Mouse (Mus musculus) frontal cortex, postnatal 10 days (tissue): ENCODE measurements around the gene Nup210.
"Not testable (repeated sequence)": the region's sequence is repeated elsewhere in the genome, so short reads cannot be mapped to it uniquely, and the experiment has no call there.

Experiments
- DNase-seq, 2 experiments: peaks; one replicate each; pipeline ENCODE4 v3.0.0; 2022; ENCODE audit warnings: low spot score in 2 of 2, mixed read lengths in 1 of 2

Gene Nup210

GRCm38 (mm10) chr6:91104765-91105399 lies 11.7 kb downstream of the Nup210 start:
- DNase-seq = no peak

- not testable (repeated sequence) for DNase-seq
Observed at GRCm38 (mm10) chr6:91103421-91103820, 13.2 kb downstream of the Nup210 start.

- no peak for DNase-seq
Observed at GRCm38 (mm10) chr6:91100621-91101020, 16.0 kb downstream of the Nup210 start.

GRCm38 (mm10) chr6:91097879-91098278 lies 18.8 kb downstream of the Nup210 start:
- no peak for DNase-seq

DNA sequence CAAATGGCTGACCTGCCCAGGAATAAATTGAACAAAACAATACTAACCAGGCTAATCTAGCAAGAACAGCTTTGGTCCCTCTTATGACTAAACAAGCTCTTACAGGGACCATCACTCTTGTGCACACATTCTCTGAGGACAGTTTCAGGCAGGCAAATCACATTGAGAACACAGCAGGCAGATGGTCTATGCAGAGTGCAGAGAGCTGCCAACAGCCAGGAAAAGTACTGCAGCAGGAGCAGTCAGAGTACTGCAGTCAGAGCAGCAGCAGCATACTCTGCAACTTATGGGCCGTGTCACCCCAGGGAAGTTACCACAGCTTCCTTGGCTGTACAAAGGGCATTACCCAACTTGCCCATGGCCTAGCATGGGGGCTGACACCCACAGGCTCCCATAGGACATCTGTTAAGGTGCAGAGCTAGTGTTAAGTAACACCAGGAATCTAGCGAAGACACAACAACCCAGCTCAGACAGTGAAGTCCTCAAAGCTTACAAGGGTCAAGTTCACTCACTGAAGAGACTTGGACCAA lies 21.5 kb downstream of the Nup210 start:
- DNase-seq = no peak

GRCm38 (mm10) chr6:91092216-91092899 lies 24.3 kb downstream of the Nup210 start:
- no peak for DNase-seq

DNA sequence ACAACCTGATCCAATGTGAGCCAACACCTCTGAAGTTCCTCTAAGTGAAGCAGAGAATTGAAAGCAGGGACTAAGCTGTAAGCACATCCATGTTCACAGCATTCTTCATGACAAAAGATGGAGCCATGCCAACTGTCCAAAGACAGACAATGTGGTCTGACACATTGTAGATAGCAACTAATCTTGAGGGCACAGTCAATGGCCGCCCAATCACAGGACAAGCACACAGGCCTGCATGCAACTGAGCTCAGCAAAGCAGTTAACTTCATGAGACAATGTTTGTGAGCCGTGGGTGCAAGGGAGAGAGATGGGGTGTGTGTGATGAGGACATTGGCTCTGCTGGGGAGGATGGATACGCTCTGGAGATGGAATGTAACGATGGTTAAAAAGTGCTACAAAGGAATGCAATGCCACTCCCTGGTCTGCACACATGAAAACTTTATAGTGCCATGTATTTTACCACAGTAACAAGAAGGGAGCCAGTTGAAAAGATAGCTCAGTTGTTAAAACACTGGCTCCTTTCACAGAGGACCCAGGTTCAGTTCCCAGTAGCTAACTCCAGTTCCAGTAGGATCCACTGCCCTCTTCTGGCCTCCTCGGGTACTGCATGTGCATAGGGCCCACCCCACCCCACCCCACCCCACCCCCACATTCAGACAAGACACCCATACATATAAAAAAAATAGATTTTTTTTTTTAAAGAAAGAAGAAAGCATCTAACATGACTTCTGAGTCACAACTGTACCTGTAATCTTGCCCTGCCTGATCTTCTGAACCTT lies 31.3 kb downstream of the Nup210 start:
- no peak for DNase-seq

DNA sequence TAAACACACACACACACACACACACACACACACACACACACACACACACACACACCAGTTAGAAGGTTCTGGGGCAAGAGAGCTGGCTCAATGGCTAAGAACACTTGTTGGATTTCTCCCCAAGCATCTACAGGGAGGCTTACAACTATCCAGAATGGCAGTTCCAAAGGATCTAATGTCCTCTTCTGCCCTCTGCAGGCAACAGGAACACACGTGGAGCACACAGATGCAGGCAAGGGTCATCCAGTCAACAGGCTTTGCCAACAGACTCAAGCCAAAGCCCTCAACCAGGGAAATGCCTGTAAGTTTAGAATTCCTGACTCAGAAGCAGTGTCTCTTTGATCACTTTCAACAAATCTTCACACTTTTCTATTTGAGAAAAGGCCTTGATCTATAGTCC lies 36.6 kb downstream of the Nup210 start:
- no peak for DNase-seq

DNA sequence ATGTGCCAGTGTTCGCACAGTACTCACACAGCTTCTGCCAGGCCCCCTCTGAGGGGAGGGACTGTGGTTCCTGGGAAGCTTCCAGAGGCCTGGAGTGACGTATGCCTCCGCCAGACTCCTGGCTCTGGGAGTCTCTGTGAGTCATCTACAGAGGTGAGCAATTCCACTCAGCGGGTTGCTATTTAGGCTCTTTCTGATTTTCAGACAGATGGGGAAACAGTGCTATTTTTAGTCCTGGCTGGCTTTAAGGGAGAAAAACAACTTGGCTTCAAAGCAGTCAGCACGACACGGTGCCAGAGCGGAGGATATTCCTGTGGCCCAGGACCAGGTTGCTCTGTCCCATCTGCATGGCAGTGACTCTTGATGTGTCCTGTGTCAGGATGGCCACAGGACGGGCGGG lies 40.4 kb downstream of the Nup210 start:
- peak; percentile 69 to 81 for DNase-seq

DNA sequence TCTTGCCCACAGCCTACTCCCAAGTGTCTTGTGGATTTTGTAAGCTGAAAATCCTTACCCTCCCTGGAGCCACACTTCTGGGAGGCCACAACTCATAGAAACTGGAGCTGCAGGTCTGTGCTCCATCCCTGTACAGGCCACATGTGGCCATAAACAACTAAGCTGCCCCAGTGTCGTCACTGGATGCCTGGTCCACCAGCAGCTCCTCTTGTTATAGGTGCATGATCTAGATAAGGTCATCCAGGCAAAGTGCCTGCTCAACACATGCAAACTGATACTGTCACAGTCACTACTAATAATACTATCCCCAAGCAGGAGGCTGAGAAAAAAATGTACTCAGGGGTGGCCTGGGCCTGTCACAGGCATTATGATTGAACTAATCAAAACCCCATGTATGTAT lies 48.1 kb downstream of the Nup210 start:
- DNase-seq = no peak

GRCm38 (mm10) chr6:91067048-91067447 lies 49.6 kb downstream of the Nup210 start:
- DNase-seq = no peak

DNA sequence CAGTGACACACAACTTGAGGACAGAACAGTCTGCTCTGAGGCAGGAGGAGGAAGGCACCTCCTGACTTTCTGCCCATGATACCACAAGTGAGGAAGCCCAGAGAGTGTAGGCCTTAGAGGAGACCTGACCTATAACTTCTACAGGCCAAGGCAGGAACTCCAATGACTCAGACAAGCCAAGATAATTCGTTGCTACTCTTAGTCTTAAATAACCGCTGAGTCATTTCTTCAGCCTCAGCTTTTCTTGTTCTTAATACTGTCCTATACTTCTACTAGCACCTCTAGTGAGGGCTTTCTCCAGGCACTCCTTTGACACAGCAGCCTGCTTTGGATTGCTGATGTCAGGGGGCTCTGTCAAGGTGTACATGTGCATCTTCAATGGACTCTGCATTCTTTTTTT lies 55.3 kb downstream of the Nup210 start:
- DNase-seq = no peak

DNA sequence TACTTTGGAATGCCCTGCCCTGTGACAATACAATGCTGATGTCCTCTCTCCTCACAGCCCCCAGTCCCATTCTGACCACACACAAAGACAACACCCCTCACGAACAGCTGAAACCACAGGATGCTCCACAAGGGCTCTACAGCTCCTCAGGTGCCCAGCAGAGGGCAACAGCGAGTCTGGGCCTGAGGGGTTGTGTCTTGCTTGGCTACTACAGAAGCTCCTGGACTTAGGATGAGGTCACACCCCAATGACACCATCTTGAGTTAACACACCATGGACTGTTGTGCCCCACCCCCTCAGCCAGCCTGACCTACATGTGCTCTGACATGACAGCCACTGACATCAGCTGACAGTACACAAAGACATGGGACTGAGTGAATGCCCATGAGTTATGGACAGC lies 56.9 kb downstream of the Nup210 start:
- DNase-seq = no peak

DNA sequence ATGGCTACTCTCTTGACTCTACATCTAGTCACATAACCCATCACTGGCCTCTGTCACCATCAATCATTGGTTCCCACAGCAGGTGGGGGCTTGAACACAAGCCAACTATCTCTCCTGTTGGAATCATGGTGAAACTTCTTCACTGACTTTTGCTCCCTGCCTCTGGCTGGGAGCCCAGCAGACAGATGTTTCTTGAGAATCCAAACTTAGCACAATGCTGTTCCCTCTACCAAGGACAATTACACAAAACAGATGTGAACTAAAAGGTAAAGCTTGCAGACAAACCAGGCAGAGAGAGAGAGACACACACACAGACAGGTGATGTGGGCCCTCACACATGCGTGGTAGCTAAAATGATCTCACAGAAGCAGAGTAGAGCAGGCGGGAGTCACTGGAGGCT lies 58.6 kb downstream of the Nup210 start:
- no peak for DNase-seq

GRCm38 (mm10) chr6:91056348-91056747 lies 60.3 kb downstream of the Nup210 start:
- DNase-seq = no peak

- no peak for DNase-seq
Observed at GRCm38 (mm10) chr6:91052572-91052971, 64.1 kb downstream of the Nup210 start.

DNA sequence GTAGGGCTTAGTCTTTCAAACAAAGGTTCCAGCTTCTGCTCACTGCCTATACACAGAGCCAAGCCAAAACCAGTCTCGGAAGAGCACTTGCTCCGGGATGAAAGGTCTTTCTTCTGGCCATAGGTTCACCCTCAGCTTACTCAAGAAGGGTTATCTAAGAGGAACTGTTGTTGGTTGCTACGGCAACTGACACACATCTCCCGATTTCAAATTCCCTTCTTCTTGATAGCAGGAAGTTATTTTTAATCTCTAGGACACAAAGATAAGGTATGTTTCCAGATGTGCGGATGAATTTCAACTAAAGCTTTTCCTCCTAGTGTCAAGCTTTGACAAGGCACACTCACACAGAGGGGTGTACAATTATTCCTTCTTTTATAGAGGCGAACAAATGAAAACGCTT lies 68.6 kb downstream of the Nup210 start:
- no peak for DNase-seq

DNA sequence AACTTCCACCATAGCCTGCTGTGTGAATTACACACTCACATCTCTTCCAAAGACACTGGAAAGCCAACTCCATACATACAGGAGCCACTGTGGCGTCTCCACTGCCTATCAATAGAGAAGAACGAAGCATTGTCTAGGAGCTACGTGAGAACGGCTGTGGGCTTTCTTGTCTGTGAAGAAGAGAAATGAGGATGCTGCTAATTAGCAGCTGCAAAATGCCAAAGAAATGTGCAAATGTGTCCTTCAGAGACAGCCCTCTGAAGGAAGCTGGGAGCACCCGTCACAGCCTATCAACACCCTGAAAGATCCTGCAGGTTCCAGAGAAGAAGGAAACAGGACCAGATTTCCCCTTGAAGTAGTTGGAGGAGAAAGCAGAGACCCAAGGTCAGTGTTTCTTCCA lies 69.2 kb downstream of the Nup210 start:
- no peak for DNase-seq

- no peak for DNase-seq
Observed at GRCm38 (mm10) chr6:91046184-91046583, 70.4 kb downstream of the Nup210 start.

DNA sequence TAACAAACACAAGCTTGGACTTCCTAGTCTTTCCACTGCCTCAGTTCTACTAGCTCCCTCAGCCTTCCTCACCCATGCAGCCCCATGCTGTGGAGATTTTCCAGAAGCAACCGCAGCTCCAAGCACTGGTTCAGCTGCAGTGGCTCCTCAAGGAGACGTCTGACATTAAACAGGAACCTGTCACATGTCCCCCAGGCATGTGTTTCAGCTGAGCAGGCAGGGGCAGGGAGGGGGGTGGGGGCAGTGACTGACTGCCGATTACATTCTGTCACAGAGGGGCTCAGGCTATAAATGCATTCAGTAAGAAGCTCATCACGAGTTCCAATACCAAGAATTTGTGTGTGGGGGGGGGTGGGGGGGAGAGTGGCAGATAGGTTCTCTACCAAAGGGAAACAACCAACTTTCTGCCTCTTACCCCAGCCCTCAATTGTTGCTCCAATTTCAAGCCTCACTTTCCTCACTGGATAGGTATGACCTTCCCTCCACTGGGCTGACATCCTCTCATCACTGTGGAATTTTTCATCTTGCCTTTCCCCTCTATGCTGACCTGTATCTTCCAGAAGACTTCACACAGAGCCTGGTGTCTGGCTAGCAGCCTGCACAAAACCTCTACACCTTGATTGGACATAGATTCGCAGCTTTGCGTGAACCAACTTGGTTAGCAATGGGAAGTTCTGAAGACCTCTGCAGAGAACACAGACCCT lies 71.8 kb downstream of the Nup210 start:
- DNase-seq = no peak

DNA sequence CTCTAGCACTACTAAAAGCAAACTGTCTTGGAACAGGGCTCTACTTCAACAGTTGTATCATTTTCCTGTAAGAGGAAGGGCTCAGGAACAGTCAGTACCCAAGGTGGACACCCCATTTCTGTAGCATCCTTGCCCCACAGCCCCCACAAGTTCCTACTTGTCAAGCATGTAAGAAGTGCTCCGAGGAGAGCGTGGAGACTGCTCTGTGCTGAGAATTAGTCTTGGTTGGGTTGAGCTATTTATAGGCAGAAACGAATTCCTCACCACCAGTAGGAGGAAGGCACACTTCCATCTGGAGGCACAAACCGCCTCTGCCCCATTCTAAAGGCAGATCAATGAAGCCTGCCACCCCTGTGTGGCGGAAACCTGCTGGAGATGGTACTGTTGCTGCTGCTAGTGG lies 75.3 kb downstream of the Nup210 start:
- peak in 1 of 2 experiments; percentile 33 for DNase-seq

DNA sequence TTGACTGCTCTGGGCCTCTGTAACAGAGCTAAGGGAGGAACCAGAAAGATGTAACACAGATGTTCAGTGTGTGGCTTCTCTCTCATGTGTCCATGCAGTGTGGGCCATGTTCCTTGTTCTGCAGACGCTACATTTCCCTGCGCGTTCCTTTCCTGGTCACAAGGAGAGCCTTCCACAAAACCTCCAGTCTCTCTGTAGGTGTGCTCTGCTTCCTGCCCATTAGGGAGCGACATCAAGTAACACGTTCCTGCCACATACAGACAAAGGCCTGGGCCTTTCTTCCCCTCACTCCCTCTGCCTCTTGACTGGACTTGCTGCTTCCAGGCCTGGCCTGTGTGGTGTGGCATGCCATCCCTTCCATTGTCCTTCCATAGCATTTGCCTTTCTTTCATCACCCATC lies 88.4 kb downstream of the Nup210 start:
- no peak for DNase-seq
